Mouse (Mus musculus) myocyte (in vitro differentiated cells): ENCODE measurements around the gene Ahnak.

Experiments used
- MAX ChIP-seq: IDR thresholded peaks from one replicate; pipeline ENCODE4 v1.6.1; 2011; ENCODE audit warnings: low read depth, mild to moderate bottlenecking, control low read depth
- POLR2A ChIP-seq: IDR thresholded peaks from one replicate; pipeline ENCODE4 v1.6.1; 2011; ENCODE audit warnings: low read depth, mild to moderate bottlenecking, control low read depth, moderate library complexity; ENCODE audit not compliant: insufficient read length

DNA sequence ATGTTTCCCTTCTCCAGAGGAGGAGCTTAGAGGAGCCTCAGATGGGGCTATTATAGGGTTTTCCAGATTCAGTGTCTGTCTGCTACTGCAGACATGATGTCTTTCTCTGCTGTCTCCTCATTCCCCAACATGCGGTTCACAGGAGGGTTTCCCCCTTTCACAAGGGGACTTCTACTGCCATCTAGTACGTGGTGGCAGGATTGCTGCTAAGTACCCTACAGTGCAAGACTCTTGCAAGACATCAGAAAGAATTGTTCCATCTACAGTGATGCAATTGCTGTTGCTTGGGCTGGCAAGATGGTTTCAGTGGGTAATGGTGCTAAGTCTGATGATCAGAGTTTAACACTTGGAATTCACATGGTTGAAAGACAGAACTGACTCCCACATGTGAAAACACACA lies 66.1 kb downstream of the Ahnak start:
- TF ChIP-seq POLR2A (no peak), MAX (no peak)
